Mouse (Mus musculus) megakaryocyte, embryonic 14.5 days (primary cell): ENCODE measurements around the gene Grn.

ENCODE experiments used
- FLI1 ChIP-seq: IDR thresholded peaks from 2 replicates; pipeline ENCODE4 v1.6.1; 2012; ENCODE audit warnings: low read length, inconsistent platforms, mixed read lengths
- GATA1 ChIP-seq: IDR thresholded peaks from 3 replicates; pipeline ENCODE4 v1.6.1; 2012; ENCODE audit warnings: mixed read lengths, low read length, inconsistent platforms, borderline replicate concordance

DNA sequence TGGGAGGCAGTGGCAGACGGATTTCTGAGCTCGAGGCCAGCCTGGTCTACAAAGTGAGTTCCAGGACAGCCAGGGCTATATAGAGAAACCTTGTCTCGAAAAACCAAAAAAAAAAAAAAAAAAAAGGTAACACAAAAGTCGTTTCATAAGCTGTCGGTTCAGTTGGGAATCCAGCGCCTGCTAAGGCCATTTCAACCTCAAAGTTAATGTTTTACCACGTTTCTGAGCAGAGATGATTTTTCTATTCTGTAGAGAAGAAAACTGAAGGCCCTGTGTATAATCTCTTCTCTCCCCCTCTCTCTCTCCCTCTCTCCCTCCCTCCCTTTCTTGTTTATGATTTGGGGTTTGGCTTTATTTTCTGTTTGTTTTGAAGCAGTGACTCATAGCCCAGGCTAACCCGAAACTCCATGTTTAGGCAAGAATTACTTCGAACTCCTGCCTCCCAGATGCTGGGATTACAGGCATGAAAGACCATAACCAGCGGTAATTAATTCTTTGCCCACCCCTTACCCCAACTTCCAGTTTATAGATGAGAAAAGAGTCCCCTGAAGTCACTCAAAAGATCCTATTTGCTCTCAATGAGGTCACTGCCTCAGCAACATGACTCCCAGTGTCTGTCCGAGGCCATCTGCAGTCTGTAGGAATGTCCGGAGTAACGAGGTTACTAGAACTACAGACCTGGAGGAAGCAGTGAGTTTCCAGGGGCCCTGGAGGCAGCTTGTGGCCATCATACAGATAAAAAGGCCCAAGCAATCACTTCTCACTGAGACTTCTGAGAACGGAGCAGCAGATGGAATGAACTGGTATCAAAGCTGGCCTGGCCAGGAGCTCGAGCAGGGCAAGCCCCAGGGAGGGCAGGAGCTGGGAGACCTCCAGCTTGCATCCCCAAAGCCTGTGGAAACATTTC lies 21.0 kb upstream of the Grn start:
- no peak for TF ChIP-seq GATA1
- TF ChIP-seq FLI1, result no peak
